Mouse (Mus musculus): Measurements from ENCODE around the gene Mpig6b. TPM values are rescaled to one million over a fixed set of nuclear protein-coding genes. Genes with fewer than 3 reads are reported as not detected.

Gene Mpig6b
- polyA plus RNA-seq, 1 experiment, result not detected

- TF ChIP-seq CTCF (IDR thresholded peaks at IDR 0.05; ENCODE audit: extremely low read depth, insufficient read depth, low read length) (peak; percentile 50), POLR2A (IDR thresholded peaks at IDR 0.05; ENCODE audit: extremely low read depth, insufficient read depth, low read length) (no peak)
- H3K4me1 ChIP-seq (ENCODE audit: control insufficient read depth, insufficient read depth, low read length), result no peaks in the 10 kb centered on the region; the same call in 1 of the 2 replicates
- no peak overlapping the region for H3K27ac ChIP-seq (ENCODE audit: insufficient read depth, low read length)
- no peak overlapping the region for H3K4me3 ChIP-seq (ENCODE audit: insufficient read depth, low read length)
These were observed 36.1 kb downstream of the Mpig6b start for GRCm38 (mm10) chr17:35029691-35030532.

GRCm38 (mm10) chr17:35028315-35028714 lies 37.7 kb downstream of the Mpig6b start:
- Histone ChIP-seq H3K4me1 (ENCODE audit: control insufficient read depth, insufficient read depth, low read length) (no peaks in the 10 kb centered on the region; the same call in 1 of the 2 replicates), H3K4me3 (ENCODE audit: insufficient read depth, low read length) (no peak overlapping the region), H3K27ac (ENCODE audit: insufficient read depth, low read length) (no peak overlapping the region)
- TF ChIP-seq POLR2A (IDR thresholded peaks at IDR 0.05; ENCODE audit: extremely low read depth, insufficient read depth, low read length) (no peak), CTCF (IDR thresholded peaks at IDR 0.05; ENCODE audit: extremely low read depth, insufficient read depth, low read length) (no peak)

GRCm38 (mm10) chr17:35027277-35028068 lies 38.5 kb downstream of the Mpig6b start, which contains the start of gene Sapcd1:
Gene Sapcd1 (minus strand): TSS chr17:35028016.
- H3K4me1 ChIP-seq (ENCODE audit: control insufficient read depth, insufficient read depth, low read length), result no peaks in the 10 kb centered on the region; the same call in 1 of the 2 replicates
- H3K4me3 ChIP-seq (ENCODE audit: insufficient read depth, low read length), result no peak within 1 kb of the TSS
- TF ChIP-seq POLR2A (IDR thresholded peaks at IDR 0.05; ENCODE audit: extremely low read depth, insufficient read depth, low read length), result no peak
- no peak for TF ChIP-seq CTCF (IDR thresholded peaks at IDR 0.05; ENCODE audit: extremely low read depth, insufficient read depth, low read length)
- no peak within 1 kb of the TSS for H3K27ac ChIP-seq (ENCODE audit: insufficient read depth, low read length)

GRCm38 (mm10) chr17:35026206-35026605 lies 39.8 kb downstream of the Mpig6b start:
- no peak overlapping the region for H3K4me3 ChIP-seq (ENCODE audit: insufficient read depth, low read length)
- H3K27ac ChIP-seq (ENCODE audit: insufficient read depth, low read length), result no peak overlapping the region
- no peaks in the 10 kb centered on the region; the same call in 1 of the 2 replicates for H3K4me1 ChIP-seq (ENCODE audit: control insufficient read depth, insufficient read depth, low read length)
- TF ChIP-seq POLR2A (IDR thresholded peaks at IDR 0.05; ENCODE audit: extremely low read depth, insufficient read depth, low read length), result no peak
- no peak for TF ChIP-seq CTCF (IDR thresholded peaks at IDR 0.05; ENCODE audit: extremely low read depth, insufficient read depth, low read length)

GRCm38 (mm10) chr17:35024691-35025488 lies 41.1 kb downstream of the Mpig6b start:
- Histone ChIP-seq H3K4me3 (ENCODE audit: insufficient read depth, low read length) (no peak overlapping the region), H3K27ac (ENCODE audit: insufficient read depth, low read length) (no peak overlapping the region), H3K4me1 (ENCODE audit: control insufficient read depth, insufficient read depth, low read length) (no peaks in the 10 kb centered on the region; the same call in 1 of the 2 replicates)
- no peak for TF ChIP-seq CTCF (IDR thresholded peaks at IDR 0.05; ENCODE audit: extremely low read depth, insufficient read depth, low read length)
- no peak for TF ChIP-seq POLR2A (IDR thresholded peaks at IDR 0.05; ENCODE audit: extremely low read depth, insufficient read depth, low read length)

- no peak for TF ChIP-seq CTCF (IDR thresholded peaks at IDR 0.05; ENCODE audit: extremely low read depth, insufficient read depth, low read length)
- no peak for TF ChIP-seq POLR2A (IDR thresholded peaks at IDR 0.05; ENCODE audit: extremely low read depth, insufficient read depth, low read length)
- Histone ChIP-seq H3K4me1 (ENCODE audit: control insufficient read depth, insufficient read depth, low read length) (no peaks in the 10 kb centered on the region), H3K4me3 (ENCODE audit: insufficient read depth, low read length) (no peak overlapping the region), H3K27ac (ENCODE audit: insufficient read depth, low read length) (no peak overlapping the region)
These were observed 41.7 kb downstream of the Mpig6b start for GRCm38 (mm10) chr17:35024261-35024660.

GRCm38 (mm10) chr17:35023756-35024155 lies 42.2 kb downstream of the Mpig6b start:
- TF ChIP-seq CTCF (IDR thresholded peaks at IDR 0.05; ENCODE audit: extremely low read depth, insufficient read depth, low read length) (no peak), POLR2A (IDR thresholded peaks at IDR 0.05; ENCODE audit: extremely low read depth, insufficient read depth, low read length) (no peak)
- Histone ChIP-seq H3K4me3 (ENCODE audit: insufficient read depth, low read length) (no peak overlapping the region), H3K4me1 (ENCODE audit: control insufficient read depth, insufficient read depth, low read length) (no peaks in the 10 kb centered on the region), H3K27ac (ENCODE audit: insufficient read depth, low read length) (no peak overlapping the region)

GRCm38 (mm10) chr17:35023221-35023620 lies 42.8 kb downstream of the Mpig6b start:
- no peak for TF ChIP-seq CTCF (IDR thresholded peaks at IDR 0.05; ENCODE audit: extremely low read depth, insufficient read depth, low read length)
- Histone ChIP-seq H3K27ac (ENCODE audit: insufficient read depth, low read length) (no peak overlapping the region), H3K4me3 (ENCODE audit: insufficient read depth, low read length) (no peak overlapping the region), H3K4me1 (ENCODE audit: control insufficient read depth, insufficient read depth, low read length) (no peaks in the 10 kb centered on the region)

- no peak overlapping the region for H3K4me3 ChIP-seq (ENCODE audit: insufficient read depth, low read length)
- H3K4me1 ChIP-seq (ENCODE audit: control insufficient read depth, insufficient read depth, low read length), result no peaks in the 10 kb centered on the region
- TF ChIP-seq CTCF (IDR thresholded peaks at IDR 0.05; ENCODE audit: extremely low read depth, insufficient read depth, low read length), result no peak
- TF ChIP-seq POLR2A (IDR thresholded peaks at IDR 0.05; ENCODE audit: extremely low read depth, insufficient read depth, low read length), result no peak
- H3K27ac ChIP-seq (ENCODE audit: insufficient read depth, low read length), result no peak overlapping the region
These were observed 43.4 kb downstream of the Mpig6b start for GRCm38 (mm10) chr17:35022541-35023060.

Data from cortical plate, adult 2 months (tissue).